Mouse (Mus musculus) brain, embryonic 14.5 days (tissue): ENCODE measurements around the gene Qrich2. TPM values are rescaled to one million over a fixed set of nuclear protein-coding genes. Genes with fewer than 3 reads are reported as not detected.
A peak's percentile ranks its signal among the peaks of the same experiment; 100 is the strongest.
"Not testable (repeated sequence)": the region's sequence is repeated elsewhere in the genome, so short reads cannot be mapped to it uniquely, and the experiment has no call there.

ENCODE experiments used
- DNase-seq: peaks from one replicate; pipeline ENCODE4 v3.0.0-alpha.2; 2011; ENCODE audit warnings: low read depth
- CTCF ChIP-seq: fragments of 200-500 bp; IDR thresholded peaks from 2 replicates; pipeline ENCODE4 v1.5.1; 2012; ENCODE audit warnings: inconsistent platforms, mild to moderate bottlenecking, moderate library complexity, borderline replicate concordance; ENCODE audit not compliant: insufficient read depth, insufficient read length; ENCODE audit errors: extremely low read depth
- POLR2A ChIP-seq: fragments of 200-500 bp; IDR thresholded peaks from 2 replicates; pipeline ENCODE4 v1.6.1; 2012; ENCODE audit warnings: mild to moderate bottlenecking, inconsistent platforms, borderline replicate concordance; ENCODE audit not compliant: poor library complexity, insufficient read depth, insufficient read length, severe bottlenecking; ENCODE audit errors: extremely low read depth
- polyA plus RNA-seq: library from polyadenylated mRNA; depleted of rRNA; stranded (reverse); fragments of >200 nt; gene quantifications from 2 replicates; pipeline ENCODE4 v1.2.3, GENCODE M21; 2012

The Qrich2 gene
- polyA plus RNA-seq, 1 experiment = 0.14 TPM

DNA sequence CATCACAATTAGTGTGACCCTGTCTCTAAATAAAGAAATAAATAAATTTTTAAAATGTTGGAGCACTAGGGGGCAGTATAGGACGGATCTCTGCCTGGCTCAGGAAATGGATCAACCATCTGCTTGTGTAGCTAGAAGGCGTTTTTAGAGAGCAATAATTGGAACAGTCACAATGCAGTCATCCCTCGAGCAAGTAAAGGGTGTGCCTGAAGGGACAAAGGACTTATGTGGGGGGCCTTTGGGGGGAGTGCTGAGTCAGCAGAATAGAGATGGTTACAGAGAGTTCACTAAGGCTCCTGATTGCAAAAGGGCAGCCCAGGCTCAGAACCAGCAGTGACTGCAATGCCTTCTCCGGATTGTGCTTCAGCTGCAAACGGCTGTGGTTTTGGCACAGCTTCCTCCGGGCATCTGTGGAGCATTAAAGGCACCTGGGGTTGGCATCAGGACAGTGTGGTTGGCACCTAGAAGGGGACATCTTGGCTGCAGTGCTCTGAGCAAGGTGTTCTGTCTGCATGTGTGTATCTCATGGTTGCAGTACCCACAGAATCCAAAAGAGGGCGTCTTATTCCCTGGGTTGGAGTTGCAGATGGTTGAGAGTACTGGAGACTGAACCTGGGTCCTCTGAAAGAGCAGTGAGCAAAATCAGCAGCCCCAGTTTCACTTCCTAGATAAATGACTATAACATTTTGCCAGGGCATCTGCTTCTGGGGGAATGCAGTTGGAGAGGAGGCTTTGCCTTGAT lies 35.1 kb upstream of the Qrich2 start:
- no peak for TF ChIP-seq POLR2A
- TF ChIP-seq CTCF = peak; percentile 56; the same call in 1 of the 2 replicates
- DNase-seq = peak; percentile 87

DNA sequence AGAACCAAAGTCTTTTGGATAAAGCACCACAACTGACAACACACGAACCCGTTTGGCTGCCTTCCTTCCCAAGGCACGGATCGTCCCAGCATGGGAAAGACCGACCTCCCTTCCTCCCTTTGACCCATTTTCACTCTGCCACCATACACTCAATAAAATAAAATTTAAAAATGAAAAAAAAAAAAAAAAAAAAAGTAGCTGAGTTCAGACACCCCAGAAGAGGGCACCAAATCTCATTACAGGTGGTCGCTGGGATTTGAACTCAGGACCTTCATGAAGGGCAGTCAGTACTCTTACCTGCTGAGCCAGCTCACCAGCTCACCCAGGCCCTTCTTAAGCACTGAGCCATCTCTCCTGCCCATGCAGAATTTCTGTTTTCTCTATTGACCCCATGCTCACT lies 33.0 kb upstream of the Qrich2 start:
- no peak for DNase-seq
- TF ChIP-seq CTCF (no peak), POLR2A (no peak)

- no peak for TF ChIP-seq CTCF
- TF ChIP-seq POLR2A = no peak
- DNase-seq = no peak
Measured at GRCm38 (mm10) chr11:116498596-116498995, 32.6 kb upstream of the Qrich2 start.

DNA sequence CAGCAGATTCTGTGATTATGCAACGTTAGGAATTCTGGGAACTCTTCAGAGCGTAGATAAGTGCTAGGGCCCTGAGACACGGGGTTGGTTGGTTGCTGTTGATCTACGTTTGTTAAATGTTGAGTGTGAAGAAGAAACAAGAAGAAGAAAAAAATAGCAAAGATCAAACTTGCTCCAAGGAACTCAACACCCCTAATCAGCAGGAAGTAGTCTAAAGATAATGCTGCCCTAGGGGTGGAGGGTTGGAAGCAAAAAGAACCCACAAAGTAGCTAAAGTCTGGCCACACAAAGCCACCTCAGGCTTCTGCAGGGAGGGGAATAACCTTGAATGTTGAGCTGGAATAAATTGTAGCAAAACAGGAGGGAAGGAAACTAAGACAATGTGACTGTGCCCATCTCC lies 31.3 kb upstream of the Qrich2 start:
- TF ChIP-seq POLR2A = no peak
- TF ChIP-seq CTCF = no peak

DNA sequence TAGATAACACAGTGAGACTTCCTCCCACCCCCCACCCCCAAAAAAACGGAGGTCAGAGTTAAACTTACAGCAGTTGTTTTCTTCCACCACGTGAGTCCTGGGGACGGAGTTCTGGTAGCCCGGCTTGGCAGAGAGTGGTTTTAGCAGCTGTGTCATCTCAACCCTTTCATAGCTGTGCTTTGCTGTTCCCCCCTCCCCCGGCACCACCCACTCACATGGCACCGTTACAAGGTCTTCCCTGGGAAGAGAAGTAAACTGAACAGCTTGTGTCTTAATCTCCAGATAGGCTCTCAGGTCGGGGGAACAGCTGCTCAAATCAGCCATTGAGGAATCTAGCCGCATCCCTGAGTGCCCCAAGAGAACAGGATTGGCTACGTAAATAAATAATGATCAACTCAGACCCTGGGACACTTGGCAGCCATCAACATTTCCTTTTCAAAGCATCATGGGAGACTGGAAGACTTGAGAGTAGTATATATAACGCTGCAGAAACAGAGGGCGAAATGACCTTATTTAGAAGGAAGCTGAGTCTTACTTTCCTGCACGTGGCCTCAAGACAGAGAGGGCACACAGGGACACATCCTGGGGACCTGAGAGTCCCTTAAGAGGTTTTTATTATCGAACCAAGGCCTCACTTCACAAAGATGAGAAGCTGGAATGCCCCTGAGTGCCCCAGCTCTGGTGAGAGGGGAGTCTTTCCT lies 28.6 kb upstream of the Qrich2 start:
- DNase-seq = peak; percentile 76
- no peak for TF ChIP-seq POLR2A
- no peak for TF ChIP-seq CTCF

More for the DNA sequence above, 31.3 kb upstream of the Qrich2 start:
- no peak for DNase-seq

DNA sequence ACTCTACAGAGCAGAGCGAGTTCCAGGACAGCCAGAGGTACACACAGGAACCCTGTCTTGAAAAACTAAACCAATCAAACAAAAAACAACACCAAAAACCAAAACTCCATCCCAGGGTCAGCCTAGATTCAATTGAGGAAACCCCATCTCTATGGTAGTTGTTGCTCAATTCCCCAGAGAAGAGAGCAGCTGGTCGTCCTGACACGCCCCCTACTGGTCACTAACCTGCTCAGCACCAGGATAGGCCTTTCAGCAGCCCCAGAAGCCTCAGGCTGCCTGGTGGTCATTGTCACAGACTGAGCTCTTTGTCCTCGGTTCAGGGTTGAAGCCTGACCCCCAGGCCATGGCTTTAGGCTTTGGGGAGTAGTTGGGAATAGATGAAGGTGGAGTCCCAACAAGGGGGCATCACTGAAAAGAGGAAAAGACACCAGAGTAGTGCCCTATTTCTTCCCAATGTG lies 27.8 kb upstream of the Qrich2 start, which contains the start of gene Prpsap1:
Gene Prpsap1, minus strand, starts transcription at position 408 of the 458 bp plus-strand sequence.
- TF ChIP-seq POLR2A (no peak), CTCF (peak; percentile 64)
- DNase-seq = peak; percentile 56

DNA sequence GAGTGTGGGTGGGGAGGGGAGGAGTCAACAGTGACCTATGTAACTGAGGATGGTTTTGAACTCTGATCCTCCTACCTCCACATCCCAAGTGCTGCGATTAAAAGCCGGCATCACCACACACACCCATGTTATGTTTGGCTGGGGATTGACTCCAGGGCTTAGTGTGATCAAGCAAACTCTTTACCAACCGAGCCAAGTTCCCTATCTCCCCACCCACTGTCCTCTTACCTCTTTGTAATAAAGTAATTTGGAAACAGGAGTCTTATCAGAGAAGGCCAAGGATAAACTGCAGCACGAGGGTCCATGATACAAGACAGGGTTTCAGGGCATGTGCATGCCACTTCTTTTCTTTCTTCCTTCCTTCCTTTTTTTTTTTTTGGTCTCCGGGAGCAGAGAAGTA lies 27.1 kb upstream of the Qrich2 start:
- no peak for DNase-seq
- no peak for TF ChIP-seq POLR2A
- no peak for TF ChIP-seq CTCF

- not testable (repeated sequence) for DNase-seq
Measured at GRCm38 (mm10) chr11:116492507-116492906, 26.5 kb upstream of the Qrich2 start.

GRCm38 (mm10) chr11:116491338-116491737 lies 25.3 kb upstream of the Qrich2 start:
- TF ChIP-seq POLR2A (no peak), CTCF (no peak)
- no peak for DNase-seq

- peak; percentile 97 for DNase-seq
- TF ChIP-seq CTCF = no peak
- TF ChIP-seq POLR2A = peak; percentile 100
Measured at GRCm38 (mm10) chr11:116490232-116491107, 24.4 kb upstream of the Qrich2 start.

GRCm38 (mm10) chr11:116489771-116490231 lies 23.8 kb upstream of the Qrich2 start:
- peak; percentile 41 for DNase-seq
- TF ChIP-seq POLR2A (no peak), CTCF (no peak)
